Mouse (Mus musculus): ENCODE measurements around the gene Iars. TPM values are rescaled to one million over a fixed set of nuclear protein-coding genes. Genes with fewer than 3 reads are reported as not detected.

Iars gene
- 109 TPM for polyA plus RNA-seq (2021)

- CTCF ChIA-PET, result no interaction called here
- in situ Hi-C loops (cut with MboI; ENCODE audit: low pct_unique_long_range_greater_than_20kb), result no loop called here
- POLR2A ChIA-PET, result interaction anchor here (0.7 kb wide), 1 partner anchor 849 kb away, joined by 3 read pairs; no protein-coding TSS in a partner anchor
- TF ChIP-seq CTCF (IDR thresholded peaks at IDR 0.05), result no peak
- DNase-seq (ENCODE audit: low read depth, low spot score), result peak; percentile 86
- H3K27me3 ChIP-seq, result no peaks in the 10 kb centered on the region
- ATAC-seq, result peak; percentile 99
These were observed at the start of gene Iars for GRCm38 (mm10) chr13:49681351-49682232. Gene Iars, plus strand, starts transcription at chr13:49682100.

- no peaks in the 10 kb centered on the region for H3K27me3 ChIP-seq
- DNase-seq (ENCODE audit: low read depth, low spot score), result no peak
- ChIA-PET POLR2A (no interaction called here), CTCF (interaction anchor here (1.2 to 1.9 kb wide), 5 partner anchors 12 to 191 kb away, joined by 3 to 7 read pairs (median 4); no protein-coding TSS in a partner anchor)
- in situ Hi-C loops (cut with MboI; ENCODE audit: low pct_unique_long_range_greater_than_20kb), result loop anchor here (5.0 kb wide), 3 partner anchors 78 to 248 kb away; no protein-coding TSS in a partner anchor
- no peak for ATAC-seq
- TF ChIP-seq CTCF (IDR thresholded peaks at IDR 0.05), result no peak
These were observed 41.9 kb upstream of the Iars start for GRCm38 (mm10) chr13:49639965-49640364.

- no peak for ATAC-seq
- no peak for DNase-seq (ENCODE audit: low read depth, low spot score)
- POLR2A ChIA-PET, result interaction anchor here (0.5 kb wide), 1 partner anchor 203 kb away, joined by 4 read pairs; no protein-coding TSS in a partner anchor
- CTCF ChIA-PET, result interaction anchor here (0.8 to 1.6 kb wide), 3 partner anchors 154 to 251 kb away, joined by 3 to 8 read pairs (median 3); no protein-coding TSS in a partner anchor
- in situ Hi-C loops (cut with MboI; ENCODE audit: low pct_unique_long_range_greater_than_20kb), result loop anchor here (5.0 kb wide), 3 partner anchors 80 to 250 kb away; no protein-coding TSS in a partner anchor
- no peaks in the 10 kb centered on the region for H3K27me3 ChIP-seq
- no peak for TF ChIP-seq CTCF (IDR thresholded peaks at IDR 0.05)
These were observed 39.2 kb upstream of the Iars start for GRCm38 (mm10) chr13:49642650-49643049.

- no peak for TF ChIP-seq CTCF (IDR thresholded peaks at IDR 0.05)
- ChIA-PET POLR2A (no interaction called here), CTCF (interaction anchor here (1.6 to 4.3 kb wide), 5 partner anchors 82 to 200 kb away, joined by 8 to 27 read pairs (median 9); no protein-coding TSS in a partner anchor)
- ATAC-seq (peak; percentile 26), DNase-seq (ENCODE audit: low read depth, low spot score) (no peak)
- in situ Hi-C loops (cut with MboI; ENCODE audit: low pct_unique_long_range_greater_than_20kb), result loop anchor here (5.0 kb wide), 3 partner anchors 82 to 252 kb away; no protein-coding TSS in a partner anchor
- H3K27me3 ChIP-seq, result no peaks in the 10 kb centered on the region
These were observed 38.1 kb upstream of the Iars start for GRCm38 (mm10) chr13:49643669-49644362.

- no peaks in the 10 kb centered on the region for H3K27me3 ChIP-seq
- ChIA-PET CTCF (interaction anchor here (0.6 to 4.3 kb wide), 15 partner anchors 9 to 253 kb away, joined by 3 to 27 read pairs (median 4); partner anchors contain the start of genes Nol8 and Omd), POLR2A (interaction anchor here (0.8 kb wide), 1 partner anchor 189 kb away, joined by 4 read pairs; no protein-coding TSS in a partner anchor)
- ATAC-seq (peak; percentile 51), DNase-seq (ENCODE audit: low read depth, low spot score) (no peak)
- in situ Hi-C loops (cut with MboI; ENCODE audit: low pct_unique_long_range_greater_than_20kb), result loop anchor here (5.0 kb wide), 3 partner anchors 83 to 253 kb away; no protein-coding TSS in a partner anchor
- TF ChIP-seq CTCF (IDR thresholded peaks at IDR 0.05), result peak; percentile 68
These were observed 37.0 kb upstream of the Iars start for GRCm38 (mm10) chr13:49644731-49645529.

GRCm38 (mm10) chr13:49646019-49646418 is 35.9 kb upstream of the Iars start:
- CTCF ChIA-PET, result interaction anchor here (0.8 to 4.3 kb wide), 6 partner anchors 64 to 202 kb away, joined by 3 to 27 read pairs (median 6); partner anchors contain the start of gene Omd
- ATAC-seq, result no peak
- in situ Hi-C loops (cut with MboI; ENCODE audit: low pct_unique_long_range_greater_than_20kb), result no loop called here

GRCm38 (mm10) chr13:49651136-49651535 is 30.8 kb upstream of the Iars start:
- no peaks in the 10 kb centered on the region for H3K27me3 ChIP-seq
- peak; percentile 30 for TF ChIP-seq CTCF (IDR thresholded peaks at IDR 0.05)
- POLR2A ChIA-PET, result no interaction called here
- no peak for ATAC-seq
- DNase-seq (ENCODE audit: low read depth, low spot score), result no peak
- CTCF ChIA-PET, result interaction anchor here (0.9 to 2.1 kb wide), 2 partner anchors 202 to 312 kb away, joined by 3 to 8 read pairs; no protein-coding TSS in a partner anchor
- in situ Hi-C loops (cut with MboI; ENCODE audit: low pct_unique_long_range_greater_than_20kb), result no loop called here

More at GRCm38 (mm10) chr13:49646019-49646418, 35.9 kb upstream of the Iars start:
- no peak for DNase-seq (ENCODE audit: low read depth, low spot score)
- POLR2A ChIA-PET, result no interaction called here
- no peak for TF ChIP-seq CTCF (IDR thresholded peaks at IDR 0.05)
- H3K27me3 ChIP-seq, result no peaks in the 10 kb centered on the region

GRCm38 (mm10) chr13:49651781-49652351 is 30.0 kb upstream of the Iars start:
- CTCF ChIA-PET, result interaction anchor here (1.6 kb wide), 1 partner anchor 203 kb away, joined by 5 read pairs; no protein-coding TSS in a partner anchor
- DNase-seq (ENCODE audit: low read depth, low spot score) (no peak), ATAC-seq (no peak)
- POLR2A ChIA-PET, result no interaction called here
- in situ Hi-C loops (cut with MboI; ENCODE audit: low pct_unique_long_range_greater_than_20kb), result no loop called here
- TF ChIP-seq CTCF (IDR thresholded peaks at IDR 0.05), result no peak
- no peaks in the 10 kb centered on the region for H3K27me3 ChIP-seq

GRCm38 (mm10) chr13:49652481-49653179 is 29.3 kb upstream of the Iars start, which contains the start of the genes Cenpp and Nol8:
Gene Cenpp, minus strand, starts transcription at chr13:49652785.
Gene Nol8, plus strand, starts transcription at chr13:49653078.
- in situ Hi-C loops (cut with MboI; ENCODE audit: low pct_unique_long_range_greater_than_20kb), result no loop called here
- CTCF ChIA-PET, result interaction anchor here (1.4 to 1.6 kb wide), 2 partner anchors 8 to 204 kb away, joined by 3 to 5 read pairs; no protein-coding TSS in a partner anchor
- DNase-seq (ENCODE audit: low read depth, low spot score), result peak; percentile 93

More at GRCm38 (mm10) chr13:49652481-49653179, 29.3 kb upstream of the Iars start, which contains the start of the genes Cenpp and Nol8:
- peak; percentile 97 for ATAC-seq
- no peaks in the 10 kb centered on the region for H3K27me3 ChIP-seq
- POLR2A ChIA-PET, result no interaction called here
- no peak for TF ChIP-seq CTCF (IDR thresholded peaks at IDR 0.05)

Data from Patski (cell line).